Mouse (Mus musculus) kidney, adult 2 months (tissue): Measurements from ENCODE around the gene Bcl11b.

Experiments used
- CTCF ChIP-seq: fragments of 200-500 bp; conservative IDR thresholded peaks from 2 replicates; pipeline ENCODE4 v1.5.1; 2011; ENCODE audit warnings: low read depth, mild to moderate bottlenecking, control low read depth, low read length, moderate library complexity, mixed read lengths; ENCODE audit not compliant: insufficient read depth, insufficient read length
- POLR2A ChIP-seq: fragments of 200-500 bp; IDR thresholded peaks from one replicate; pipeline ENCODE4 v1.6.1; 2011; ENCODE audit warnings: low read depth, low read length, control low read depth

- TF ChIP-seq CTCF (no peak), POLR2A (no peak)
Observed at GRCm38 (mm10) chr12:107950667-107951179, 52.7 kb downstream of the Bcl11b start.
